Mouse (Mus musculus) frontal cortex, postnatal 10 days (tissue): ENCODE results near the gene Chchd6.

Experiments
- DNase-seq, 2 experiments: peaks; one replicate each; pipeline ENCODE4 v3.0.0; 2022; ENCODE audit warnings: low spot score in 2 of 2, mixed read lengths in 1 of 2

Chchd6 gene

DNA sequence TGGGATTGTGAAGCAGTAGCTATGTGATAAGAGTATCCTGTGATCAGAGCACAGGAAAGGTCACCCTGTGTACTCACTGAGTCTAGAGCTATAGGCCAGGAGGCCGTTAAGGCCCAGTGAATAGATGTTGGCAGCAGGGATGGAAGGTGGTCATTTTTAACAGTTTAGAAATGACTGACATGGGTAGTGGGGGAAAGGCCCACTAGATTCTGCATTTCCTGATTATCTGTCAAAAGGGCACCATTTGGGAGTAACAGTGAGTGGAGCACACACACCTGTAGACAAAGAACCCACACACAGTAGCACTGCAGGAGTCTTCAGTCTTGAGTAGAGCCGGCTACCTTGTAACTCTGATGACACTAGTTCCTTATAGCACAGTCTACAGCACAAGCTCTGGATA is 141.0 kb downstream of the Chchd6 start:
- no peak for DNase-seq

DNA sequence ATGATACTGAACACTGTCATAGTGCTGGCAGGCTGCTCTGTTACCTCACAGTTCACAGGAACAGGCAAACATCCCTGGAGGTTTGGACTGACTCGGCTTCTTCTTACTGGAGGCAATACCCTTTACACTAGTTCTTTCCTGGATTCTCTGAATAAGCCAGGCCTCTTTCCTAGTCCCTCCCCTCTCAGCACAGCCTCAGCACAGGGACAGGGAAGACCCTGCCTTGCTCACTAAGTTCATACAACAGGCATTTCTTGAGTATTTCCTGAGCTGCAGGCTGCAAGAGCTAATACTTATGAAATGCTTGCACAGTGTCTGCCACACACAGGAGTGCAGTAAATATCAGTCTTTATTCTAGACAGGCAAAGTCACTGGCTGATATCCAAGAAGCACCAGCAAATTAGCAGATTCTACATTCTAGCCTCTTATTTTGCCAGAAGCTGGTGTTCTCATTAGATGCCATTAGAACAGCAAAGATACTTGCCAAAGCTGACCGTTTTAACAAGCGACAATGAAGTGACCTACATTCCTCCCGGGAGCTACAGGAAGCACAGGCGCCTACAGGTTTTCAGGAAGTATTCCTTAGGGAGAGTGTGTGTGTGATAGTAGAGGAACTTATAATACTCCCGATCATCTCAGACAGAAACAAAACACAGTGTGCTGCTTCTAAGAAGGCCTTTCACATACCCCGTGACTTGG is 142.3 kb downstream of the Chchd6 start:
- no peak for DNase-seq

DNA sequence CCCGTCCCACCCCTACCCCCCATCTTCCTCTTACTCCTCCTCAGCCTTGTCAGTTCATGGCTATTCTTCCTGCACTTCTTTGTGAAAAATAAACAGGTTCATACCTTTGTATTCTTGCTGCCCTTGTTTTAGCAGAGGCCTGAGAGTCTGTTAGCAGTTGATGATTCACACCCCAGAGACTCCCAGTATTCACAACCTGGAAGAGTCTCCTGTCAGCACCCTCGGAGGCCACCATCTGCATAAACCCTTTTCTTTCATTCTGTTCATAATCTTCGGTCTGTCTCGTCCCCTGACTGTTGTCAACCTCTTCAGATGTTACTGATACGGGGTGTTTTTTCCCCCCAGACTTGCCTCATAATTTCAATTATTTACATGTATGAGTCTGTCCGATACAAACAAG is 143.1 kb downstream of the Chchd6 start:
- no peak for DNase-seq

GRCm38 (mm10) chr6:89448736-89449135 is 146.7 kb downstream of the Chchd6 start:
- no peak for DNase-seq

DNA sequence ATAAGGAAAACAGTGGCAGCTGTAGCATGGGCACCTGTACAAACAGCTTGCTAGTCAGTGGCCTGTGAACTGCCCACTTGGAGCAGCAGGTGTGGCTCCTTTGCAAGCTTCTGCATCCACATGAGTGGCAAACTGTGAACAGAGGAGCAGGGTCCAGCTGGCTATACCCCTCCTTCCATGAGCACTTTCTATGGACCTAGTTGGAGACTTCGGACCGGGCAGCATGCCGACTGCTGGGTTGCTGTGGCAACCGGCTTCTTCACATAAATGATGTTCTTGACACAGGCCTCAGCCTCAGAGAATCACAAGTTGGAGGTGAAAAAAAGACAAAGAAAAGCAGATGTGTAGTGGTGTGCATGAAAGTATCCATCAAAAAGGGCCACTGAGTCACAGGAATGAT is 154.8 kb downstream of the Chchd6 start:
- peak in 1 of 2 experiments; percentile 8 for DNase-seq

- DNase-seq: no peak
Observed at GRCm38 (mm10) chr6:89431920-89432482, 163.5 kb downstream of the Chchd6 start.

- no peak for DNase-seq
Observed at GRCm38 (mm10) chr6:89430749-89431148, 164.7 kb downstream of the Chchd6 start.

GRCm38 (mm10) chr6:89428661-89429375 is 166.6 kb downstream of the Chchd6 start:
- no peak for DNase-seq

DNA sequence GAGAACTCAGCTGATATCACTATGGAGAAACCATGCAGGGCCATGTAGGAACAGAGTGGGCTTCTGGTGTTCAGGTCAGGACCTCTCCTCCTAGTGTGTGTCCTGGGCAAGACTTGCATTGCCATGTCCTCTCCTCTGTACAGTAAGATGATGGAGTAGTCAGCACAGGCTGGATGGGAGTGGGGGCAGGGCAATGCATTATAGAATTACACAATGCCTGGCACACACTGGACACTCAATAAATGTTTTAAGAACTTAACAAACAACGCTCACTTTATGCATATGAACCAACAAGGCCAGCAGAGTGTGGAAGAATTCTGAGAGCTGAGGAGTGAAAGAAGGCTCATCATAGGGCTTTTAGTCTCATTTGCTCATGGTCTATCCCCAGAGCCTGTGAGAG is 171.0 kb downstream of the Chchd6 start:
- no peak for DNase-seq

GRCm38 (mm10) chr6:89422621-89423020 is 172.8 kb downstream of the Chchd6 start:
- no peak for DNase-seq

DNA sequence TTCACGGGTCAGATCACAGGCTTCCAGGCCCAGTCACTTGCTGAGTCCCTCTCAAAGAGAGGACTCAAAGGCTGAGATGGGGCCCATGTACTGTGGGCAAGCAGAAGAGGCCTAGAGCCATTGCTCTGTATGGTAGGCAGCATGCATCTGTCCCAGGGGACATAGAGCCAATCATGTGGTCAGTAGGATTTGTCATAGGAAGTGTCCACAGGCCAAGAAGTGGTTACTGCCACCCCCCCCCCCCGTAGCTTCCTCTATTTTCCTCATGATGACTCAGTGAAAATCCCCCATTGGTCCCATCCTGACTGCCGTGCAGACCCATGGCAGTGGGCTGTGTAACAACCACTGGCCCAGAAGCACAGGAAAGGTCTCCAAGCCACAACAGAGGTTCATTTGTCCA is 173.5 kb downstream of the Chchd6 start:
- DNase-seq: no peak

DNA sequence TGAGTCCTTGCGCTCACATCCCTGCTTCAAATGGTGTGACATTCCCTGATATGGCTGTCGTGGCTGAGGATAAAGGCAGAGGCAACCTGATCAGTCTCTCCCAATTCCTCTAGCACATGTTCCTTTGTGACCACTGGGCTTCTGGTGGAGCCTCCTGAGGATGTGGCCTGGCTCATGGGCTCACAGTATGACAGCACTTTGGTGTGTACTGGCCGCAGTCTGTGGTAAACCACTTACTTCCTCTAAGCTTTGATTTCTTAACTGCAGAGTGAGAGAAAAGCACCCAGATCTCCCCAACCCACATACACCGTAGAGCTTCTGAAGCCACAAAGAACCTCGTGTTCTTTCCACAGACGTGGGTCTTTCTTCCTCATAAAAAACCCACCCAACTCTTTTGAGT is 173.9 kb downstream of the Chchd6 start:
- no peak for DNase-seq

DNA sequence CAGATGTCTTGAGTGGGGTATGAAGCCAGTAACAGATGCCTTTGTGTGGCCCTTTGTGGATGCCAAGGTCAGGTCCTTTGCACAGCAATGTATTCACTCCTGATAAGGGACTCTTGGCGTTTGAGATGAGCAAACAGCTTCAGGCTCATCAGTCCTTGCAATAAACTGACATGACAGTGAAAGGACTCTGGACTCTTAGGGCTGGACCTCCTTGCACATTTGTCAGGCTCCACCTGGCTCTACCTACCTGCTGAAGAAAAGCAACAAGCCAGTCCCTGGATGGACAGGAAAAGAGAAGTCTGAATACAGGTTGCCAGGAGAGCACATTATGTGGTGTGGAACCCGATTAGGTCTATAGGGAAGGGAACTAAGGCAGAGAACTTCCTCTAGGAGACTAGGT is 174.7 kb downstream of the Chchd6 start:
- DNase-seq: no peak

- DNase-seq: no peak
Observed at GRCm38 (mm10) chr6:89420110-89420509, 175.3 kb downstream of the Chchd6 start.

DNA sequence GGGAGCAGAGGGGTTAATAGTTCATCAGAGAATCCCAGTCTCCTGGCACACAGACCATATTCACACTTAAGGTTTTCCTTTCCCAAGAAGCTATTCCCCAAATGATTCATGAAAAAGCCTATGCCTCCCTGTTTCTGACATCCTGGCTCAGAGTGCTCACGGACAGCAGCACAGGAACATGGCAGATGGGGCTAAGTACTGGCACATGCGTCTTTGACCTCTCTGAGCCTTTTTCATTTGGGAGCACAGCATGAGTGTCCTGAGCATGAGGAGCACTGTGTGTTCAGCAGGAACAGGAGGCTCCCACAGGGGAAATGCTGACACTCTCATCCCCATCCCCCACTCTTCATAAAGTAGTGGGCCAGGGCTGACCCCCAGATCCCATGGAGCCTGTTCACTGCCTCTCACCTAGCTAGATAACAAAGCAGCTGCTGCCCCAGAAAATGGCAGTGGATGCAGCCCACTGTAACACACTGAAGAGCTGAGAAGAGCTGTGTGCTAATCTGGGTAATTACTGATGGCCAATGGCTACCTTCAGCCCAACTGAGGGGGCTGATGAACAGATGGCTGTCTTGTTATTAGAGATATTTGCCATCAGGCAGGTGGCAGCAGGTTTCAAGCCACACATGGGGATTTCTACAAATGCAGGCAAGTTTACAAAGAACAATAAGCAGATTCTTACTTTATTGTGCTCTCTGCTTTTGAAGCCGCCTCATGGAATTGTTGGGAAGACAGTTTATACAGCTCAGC is 176.2 kb downstream of the Chchd6 start:
- no peak for DNase-seq

DNA sequence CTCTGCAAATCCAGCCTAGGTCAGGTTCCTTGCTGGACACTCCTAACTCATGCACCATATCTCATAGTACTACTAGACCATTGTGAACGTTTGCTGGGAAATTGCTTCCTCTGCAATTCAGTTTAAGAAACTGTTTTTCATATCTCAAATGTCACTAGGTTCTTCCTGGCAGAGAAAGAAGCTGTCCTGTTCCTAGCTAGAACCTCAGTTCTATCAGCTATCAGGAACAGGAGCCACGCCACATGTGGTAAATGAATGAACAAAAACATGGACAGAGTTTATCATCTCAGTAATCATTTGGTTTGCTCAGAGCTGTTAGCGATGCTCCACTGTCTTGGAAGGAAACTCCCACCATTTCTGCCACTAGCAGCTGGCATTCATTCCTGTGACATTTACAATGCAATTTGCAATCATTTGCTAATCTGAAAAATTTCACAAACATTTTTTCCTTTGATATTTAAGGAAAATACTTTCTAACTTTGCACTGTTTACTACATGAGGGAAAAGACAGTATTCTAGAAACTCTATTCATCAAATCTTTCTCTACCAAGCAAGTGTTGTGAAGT is 179.3 kb downstream of the Chchd6 start:
- DNase-seq: no peak

GRCm38 (mm10) chr6:89415091-89415490 is 180.4 kb downstream of the Chchd6 start:
- no peak for DNase-seq

DNA sequence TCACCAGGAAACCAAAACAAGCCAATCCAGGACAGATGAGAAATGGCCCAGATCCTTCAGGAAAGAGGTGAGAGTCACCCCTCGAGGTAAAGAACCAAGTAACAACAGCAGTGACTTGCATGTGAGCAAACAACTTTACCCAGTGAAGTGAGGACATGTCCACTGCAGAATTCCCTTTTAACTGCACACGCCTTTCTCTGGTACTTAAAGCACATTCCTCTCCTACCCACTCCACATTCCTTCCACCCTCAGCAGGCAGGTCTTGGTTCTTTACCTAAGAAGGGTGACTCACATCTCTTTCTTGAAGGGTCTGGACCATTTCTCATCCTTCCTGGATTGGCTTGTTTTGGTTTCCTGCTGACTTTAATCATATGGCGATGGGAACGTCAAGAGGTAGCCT is 181.3 kb downstream of the Chchd6 start:
- no peak for DNase-seq

GRCm38 (mm10) chr6:89413481-89413884 is 182.0 kb downstream of the Chchd6 start:
- DNase-seq: no peak

- DNase-seq: no peak
Observed at GRCm38 (mm10) chr6:89412562-89412961, 182.9 kb downstream of the Chchd6 start.

DNA sequence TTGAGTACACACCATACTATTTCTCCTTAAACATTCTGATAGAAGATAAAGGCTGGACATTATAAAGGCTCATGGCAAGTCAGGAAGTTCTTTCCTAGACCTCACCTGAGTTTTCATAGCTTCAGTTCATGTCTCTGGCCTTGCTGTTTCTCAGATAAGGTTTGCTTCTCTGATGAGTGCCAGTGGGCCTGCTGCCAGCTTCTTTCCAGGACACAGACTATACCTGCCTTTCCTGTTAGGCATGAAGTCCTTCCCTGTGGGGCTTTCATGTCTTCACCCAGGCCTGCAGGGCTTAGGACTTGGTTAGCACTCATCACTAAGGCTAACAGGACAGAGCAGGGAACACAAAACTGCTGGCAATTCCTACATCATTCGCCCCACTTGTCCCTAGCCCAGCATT is 186.4 kb downstream of the Chchd6 start:
- DNase-seq: no peak

GRCm38 (mm10) chr6:89408259-89408658 is 187.2 kb downstream of the Chchd6 start:
- no peak for DNase-seq
